Mouse (Mus musculus) erythroblast, embryonic 14.5 days (primary cell): ENCODE data around the gene Spg21.

Experiments
- GATA1 ChIP-seq: IDR thresholded peaks from 2 replicates; pipeline ENCODE4 v1.6.1; 2012; ENCODE audit warnings: low read length, inconsistent platforms, mixed read lengths
- TAL1 ChIP-seq: IDR thresholded peaks from 3 replicates; pipeline ENCODE4 v1.6.1; 2012; ENCODE audit warnings: low read length, inconsistent platforms, mixed read lengths

DNA sequence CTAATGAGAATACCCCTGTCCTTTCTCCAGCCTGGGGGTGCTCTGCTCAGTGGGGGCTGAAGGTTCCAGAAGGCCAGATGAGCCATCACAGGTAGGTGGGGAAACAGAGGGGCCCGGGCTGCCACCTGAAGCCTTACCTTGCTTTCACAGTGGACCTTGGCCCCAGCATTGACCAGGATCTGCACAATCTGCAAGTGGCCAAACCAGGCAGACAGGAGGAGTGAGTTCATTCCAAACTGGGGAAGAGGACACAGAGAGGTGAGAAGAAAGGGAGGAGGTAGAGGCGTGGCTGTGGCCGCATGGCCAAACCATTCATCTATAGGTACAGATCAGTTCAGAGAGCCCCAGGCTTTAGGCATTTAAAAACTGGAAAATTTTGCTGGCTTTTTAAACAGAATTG, 51.8 kb downstream of the Spg21 start:
- TF ChIP-seq GATA1, result no peak
- no peak for TF ChIP-seq TAL1
